Mouse (Mus musculus) c-Kit-positive CD71-negative TER-119-negative erythroid progenitor cells, embryonic 14.5 days (primary cell): ENCODE data around the gene Ankub1.

Experiments used
- DNase-seq: peaks from one replicate; pipeline ENCODE4 v3.0.0-alpha.2; 2013; ENCODE audit warnings: low read depth

Gene Ankub1

DNA sequence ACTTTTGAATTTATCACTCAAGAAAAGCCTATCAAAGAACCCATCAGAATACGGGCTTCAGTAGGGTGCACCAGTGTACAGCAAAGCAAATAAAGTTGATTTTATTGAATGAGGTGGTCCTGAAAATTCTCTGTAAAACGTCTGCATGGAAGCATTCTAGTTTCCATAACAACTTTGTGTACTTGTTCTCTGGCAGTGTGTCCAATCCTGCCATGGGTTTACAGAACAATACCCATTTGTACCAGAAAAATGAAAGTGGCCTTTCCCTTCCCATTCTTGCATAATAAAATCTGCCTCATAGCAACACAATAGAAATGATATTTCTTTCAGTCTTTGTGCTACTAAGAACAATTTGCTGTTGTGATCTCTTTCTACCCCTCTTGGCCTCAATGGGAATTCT is at the start of gene Ankub1:
Gene Ankub1, minus strand, starts transcription at position 81 of the 400 bp plus-strand sequence.
- DNase-seq, result no peak

DNA sequence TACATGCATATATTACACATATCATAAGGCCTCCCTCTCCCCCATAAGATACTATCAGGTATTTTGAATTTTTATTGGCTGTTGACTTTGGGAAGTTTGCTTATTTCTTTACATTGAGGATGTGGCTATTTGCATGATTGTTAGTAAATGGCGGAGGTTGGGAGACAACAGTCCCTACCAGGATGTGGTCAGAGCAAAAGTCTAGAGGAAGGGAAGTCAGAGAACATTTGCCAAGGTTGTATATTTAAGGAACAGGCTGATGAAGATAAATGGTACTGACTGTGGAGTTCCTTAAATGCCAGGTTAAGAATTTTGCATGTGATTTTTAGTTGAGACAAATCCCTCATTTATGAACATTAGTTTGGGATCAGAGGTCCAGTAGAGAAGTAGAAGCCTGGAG is 47.2 kb upstream of the Ankub1 start:
- DNase-seq, result no peak

DNA sequence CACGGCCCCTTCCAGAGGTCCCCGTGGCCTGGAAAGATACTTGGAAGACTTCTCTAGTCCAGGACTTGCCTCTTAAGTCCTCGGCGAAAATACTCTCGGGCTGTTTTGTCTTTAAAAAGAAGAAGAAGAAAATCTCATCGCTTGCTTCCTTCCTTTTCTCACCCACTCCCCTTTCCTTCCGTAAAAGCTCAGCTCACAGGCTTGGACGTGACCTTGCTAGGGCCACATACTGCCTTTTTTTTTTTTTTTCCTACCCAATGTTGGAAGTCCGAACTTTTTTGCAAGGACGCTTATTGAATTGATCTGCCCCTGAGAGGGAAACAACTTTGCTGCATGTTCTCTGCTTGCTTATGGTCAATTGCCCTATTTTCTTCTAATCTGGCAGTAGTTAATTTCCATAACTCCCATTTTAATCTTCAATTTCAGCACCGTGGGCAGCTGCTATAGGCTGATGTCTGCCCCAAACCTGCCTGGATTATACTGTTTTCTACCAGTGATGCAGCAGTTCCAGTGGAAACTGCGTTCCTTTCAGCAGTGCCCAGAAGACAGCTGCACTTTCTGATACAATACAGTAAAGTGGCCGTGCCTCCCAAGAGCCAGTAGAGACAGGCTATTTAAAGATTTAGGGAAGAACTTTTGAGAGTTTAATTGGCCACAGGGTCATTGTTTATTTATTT is 44.0 kb upstream of the Ankub1 start:
- DNase-seq, result no peak

- DNase-seq, result peak; percentile 82
Measured at GRCm38 (mm10) chr3:57735511-57736370, 43.1 kb upstream of the Ankub1 start, which contains the start of gene Rnf13. TSS of gene Rnf13 (plus strand) at chr3:57736062.

DNA sequence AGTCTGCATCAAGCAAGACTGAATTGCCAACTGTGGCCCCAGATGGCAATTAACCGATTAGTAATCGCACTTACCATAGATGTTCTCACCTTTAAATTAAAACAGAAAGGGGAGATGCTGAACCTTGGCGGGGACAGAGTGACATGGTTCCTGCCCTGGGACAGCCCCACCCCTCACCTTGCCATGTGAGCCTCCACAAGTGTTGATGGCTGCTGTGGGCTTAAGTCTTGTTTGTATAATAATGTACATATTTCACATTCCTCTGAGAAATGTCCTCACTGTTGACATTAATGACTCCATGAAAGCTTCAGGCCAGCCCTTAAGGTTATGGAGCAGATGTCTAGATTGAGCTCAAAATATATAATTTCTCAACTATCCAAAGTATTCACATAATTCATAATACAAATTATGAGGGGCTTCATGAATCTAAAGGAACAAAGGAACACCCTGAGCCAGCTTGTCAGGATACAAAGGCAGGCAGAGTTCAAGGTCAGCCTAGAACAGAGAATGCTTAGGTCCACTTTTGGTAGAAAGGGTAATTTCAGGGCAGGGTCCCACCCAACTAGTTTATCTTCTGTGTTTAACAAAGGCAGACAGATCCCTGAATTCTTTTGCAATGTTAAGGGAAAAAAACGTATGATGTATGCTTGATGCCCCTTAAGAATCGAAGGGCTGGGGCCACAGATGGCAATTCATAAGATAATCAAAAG is 39.8 kb upstream of the Ankub1 start:
- DNase-seq, result no peak

DNA sequence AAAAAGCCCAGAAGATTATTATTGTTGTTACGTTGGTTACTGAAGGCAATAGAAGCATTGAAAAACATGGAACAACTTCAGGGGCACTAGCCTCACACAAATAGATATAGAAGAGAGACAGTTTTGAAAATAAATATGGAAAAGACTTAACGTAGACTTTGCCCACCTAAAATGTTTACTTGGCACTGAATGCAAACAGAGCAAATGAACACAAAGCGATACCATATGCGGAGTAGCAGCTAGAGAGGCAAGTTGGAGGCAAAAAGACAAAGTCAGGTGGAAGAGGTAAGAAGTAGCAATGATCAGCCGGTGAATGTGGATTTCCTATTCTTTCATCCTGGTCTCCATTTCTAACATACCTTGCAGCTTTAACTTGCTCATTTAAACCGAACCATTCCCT is 21.6 kb upstream of the Ankub1 start:
- DNase-seq, result no peak

DNA sequence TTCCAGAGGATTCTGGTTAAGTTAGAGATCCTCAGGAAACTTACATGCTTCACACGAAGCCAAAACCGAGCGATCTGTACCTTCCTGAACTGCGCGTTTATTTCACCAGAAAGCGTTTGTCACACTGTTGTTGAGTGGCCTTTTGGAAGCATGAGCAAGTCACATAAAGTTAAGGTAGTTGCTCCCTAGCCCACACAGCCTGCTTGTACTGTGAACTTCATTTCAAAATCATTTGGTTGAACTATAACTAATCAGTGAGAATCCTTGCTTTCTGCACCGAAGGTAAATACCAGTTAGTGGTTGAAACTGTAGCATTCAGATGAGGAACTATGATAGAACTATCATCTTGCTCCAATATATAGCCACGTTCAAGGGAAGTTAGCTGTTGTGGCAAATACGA is 4.2 kb upstream of the Ankub1 start:
- no peak for DNase-seq

- DNase-seq, result no peak
Measured at GRCm38 (mm10) chr3:57696249-57696648, 3.6 kb upstream of the Ankub1 start.

DNA sequence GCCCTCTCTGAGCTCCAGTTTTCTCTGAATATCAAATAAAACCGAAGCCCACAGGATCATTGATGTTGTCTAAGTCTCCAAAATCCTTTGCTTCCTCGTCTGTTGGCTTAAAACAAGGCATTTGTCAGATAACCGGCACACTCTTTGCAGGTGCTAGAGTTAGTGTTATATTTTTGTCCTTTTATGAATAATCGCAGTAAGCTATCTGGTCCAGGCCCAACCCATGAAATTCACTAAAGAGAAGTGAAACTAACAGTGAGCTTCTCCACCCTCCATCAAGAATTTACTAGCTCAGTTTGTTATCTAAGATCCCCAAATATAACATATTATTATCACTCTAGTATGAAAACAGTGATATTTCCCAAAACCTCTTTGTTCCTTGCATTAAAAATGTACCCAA is 827 bp downstream of the Ankub1 start:
- DNase-seq, result no peak

DNA sequence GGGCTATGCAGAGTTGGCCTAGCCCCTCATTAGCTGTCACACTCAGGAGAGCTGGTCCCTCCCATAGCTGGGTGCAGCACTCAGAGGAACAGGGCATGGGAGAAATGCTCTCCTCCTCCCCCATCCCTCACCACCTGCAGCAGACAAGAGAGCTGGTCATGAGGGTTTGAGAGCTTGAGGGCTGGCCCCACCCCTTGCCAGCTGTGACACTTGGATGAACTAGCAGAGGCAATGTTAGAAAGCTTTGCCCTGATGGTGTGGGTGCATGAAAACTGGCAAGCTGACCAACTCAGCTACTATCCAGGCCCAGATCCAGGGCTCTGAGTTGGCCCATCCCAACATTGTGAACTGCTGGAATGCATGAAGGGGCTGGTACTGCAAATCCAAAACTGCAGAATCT is 14.8 kb downstream of the Ankub1 start:
- no peak for DNase-seq

GRCm38 (mm10) chr3:57674075-57674474 is 18.5 kb downstream of the Ankub1 start:
- DNase-seq, result no peak

- peak; percentile 34 for DNase-seq
Measured at GRCm38 (mm10) chr3:57673586-57673985, 19.0 kb downstream of the Ankub1 start.

DNA sequence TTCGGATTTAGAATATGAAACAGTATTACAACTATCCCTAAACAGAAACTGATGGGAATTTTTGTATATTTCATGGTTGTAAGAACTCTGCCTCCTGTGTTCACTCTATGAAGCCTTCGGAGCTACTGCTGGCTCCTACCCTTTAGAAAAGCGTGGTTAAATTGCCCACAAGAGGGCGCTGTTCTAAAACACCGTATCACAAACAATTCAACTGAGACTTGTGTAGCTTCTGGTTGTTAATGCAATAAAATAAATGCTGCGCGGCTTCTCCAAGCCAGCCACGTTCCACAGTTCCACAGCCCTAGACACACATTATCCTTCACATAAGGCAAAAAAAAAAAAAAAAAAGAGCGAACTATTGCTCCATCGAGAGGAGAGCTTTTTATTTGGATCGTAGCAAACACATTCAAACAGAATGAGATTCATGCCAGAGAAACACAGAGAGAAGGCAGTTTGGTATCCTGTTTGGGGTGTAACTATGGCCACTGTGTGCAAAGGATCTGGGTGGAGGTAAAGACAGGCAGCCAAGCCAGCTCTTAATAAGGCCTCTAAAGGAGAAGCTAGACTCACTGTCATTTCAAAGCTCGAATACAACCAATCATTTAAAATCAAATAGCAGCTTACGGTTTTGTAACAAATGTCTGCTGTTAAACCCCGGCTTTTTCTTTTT is 25.4 kb downstream of the Ankub1 start:
- peak; percentile 70 for DNase-seq

DNA sequence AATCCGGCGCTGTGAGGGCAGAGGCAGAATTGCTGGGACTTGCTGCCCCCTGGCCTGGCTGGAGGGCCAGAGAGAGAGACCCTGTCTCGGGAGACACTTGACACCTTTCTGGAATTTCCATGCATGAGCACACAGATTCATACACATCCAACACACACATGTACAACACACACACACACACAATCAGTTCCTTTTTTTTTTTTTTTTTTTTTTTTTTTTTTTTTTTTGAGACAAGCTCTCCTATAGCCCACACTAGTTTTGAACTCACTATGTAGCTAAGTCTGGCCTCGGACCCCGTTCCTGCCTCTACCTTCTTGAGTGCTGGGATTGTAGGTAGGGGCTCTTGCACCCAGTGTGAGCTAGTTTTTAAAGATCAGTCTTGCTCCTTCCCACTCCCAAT is 26.7 kb downstream of the Ankub1 start:
- no peak for DNase-seq

GRCm38 (mm10) chr3:57664682-57665081 is 27.9 kb downstream of the Ankub1 start:
- no peak for DNase-seq

- DNase-seq, result peak; percentile 57
Measured at GRCm38 (mm10) chr3:57663731-57664130, 28.9 kb downstream of the Ankub1 start.

DNA sequence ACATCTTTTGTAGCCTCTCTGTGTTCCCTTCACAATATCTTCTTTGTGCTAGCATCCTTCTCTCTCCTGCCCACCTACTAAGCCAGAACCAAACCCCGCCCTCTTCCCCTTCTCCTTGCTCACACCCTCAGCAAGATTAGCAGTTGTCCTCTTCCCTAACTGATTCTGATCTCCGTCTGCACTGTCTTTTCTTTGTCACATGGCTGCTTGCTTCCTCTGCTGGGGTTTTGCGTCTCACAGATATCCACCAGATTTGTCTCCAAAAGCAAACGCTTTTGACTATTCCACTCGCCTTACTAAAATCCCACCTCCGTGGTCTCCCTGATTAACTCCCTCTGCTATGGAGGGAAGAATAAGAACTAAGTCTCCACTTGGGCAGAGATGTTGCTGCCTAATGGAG is 34.0 kb downstream of the Ankub1 start:
- DNase-seq, result no peak

- DNase-seq, result no peak
Measured at GRCm38 (mm10) chr3:57653646-57654045, 39.0 kb downstream of the Ankub1 start.

DNA sequence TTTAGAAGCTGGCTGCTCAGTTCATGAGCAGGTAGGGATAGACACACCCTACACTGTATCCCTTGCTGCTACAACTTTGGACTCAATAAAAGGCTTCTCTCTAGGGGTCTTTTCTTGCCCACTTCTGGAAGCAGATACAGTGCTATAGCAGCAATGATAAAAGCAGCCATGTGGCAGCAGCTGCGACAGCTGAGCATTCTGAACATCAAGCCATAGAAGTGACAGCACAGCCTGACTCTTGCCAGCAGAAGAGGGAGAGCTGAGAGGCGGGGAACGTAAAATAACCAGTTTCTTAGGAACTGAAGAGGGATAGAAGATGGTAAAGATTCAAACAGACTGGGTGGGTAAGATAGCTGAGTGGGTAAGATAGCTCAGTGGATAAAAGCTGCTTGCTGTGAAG is 40.1 kb downstream of the Ankub1 start:
- no peak for DNase-seq

DNA sequence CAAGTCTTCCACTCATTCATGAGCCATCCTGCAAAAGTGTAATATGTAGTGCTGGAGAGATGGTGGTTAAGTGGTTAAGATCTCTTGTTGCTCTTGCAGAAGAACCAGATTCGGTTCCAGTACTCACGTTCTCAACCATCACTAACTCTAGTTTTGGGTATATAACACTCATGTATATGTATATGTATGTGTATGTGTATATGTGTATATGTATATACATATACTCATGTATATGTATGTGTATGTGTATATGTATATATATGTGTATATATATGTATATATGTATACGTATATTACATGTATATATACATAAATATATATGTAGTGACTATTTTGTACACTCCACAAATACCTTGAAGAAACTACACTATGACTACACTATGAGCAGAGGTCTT is 40.7 kb downstream of the Ankub1 start:
- DNase-seq, result no peak

DNA sequence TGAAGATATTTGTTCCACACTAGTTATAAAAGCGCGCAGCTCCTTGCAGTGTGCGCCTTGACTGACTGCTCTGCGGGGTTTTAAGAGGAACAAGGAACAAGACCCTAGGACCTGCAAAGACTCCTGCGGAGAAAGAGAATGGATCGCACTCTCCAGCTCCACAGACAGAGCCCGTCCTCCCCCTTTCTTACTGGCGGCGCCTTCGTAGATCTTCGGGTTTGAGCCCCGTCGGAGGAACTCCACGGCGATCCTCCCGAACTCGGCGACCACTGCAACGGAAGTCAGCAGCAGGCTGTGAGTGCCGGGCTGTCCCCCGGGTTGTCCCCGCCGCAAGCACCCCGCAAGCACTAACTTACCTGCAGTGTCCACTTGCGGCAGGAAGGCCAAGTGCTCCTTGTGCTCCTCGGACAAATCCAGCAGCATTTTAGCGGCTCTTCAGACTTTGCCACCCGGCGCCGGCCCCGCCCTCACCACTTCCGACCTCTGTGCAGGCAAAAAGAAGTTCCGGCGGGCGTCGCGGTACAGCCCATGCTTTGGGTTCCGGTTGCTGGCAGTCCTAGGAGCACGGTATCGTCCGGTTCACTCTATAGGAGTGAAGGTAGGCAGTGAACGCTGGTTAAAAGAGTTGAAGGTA is 41.3 kb downstream of the Ankub1 start, which contains the start of gene Commd2:
Gene Commd2, minus strand, starts transcription at position 485 of the 634 bp plus-strand sequence.
- peak; percentile 79 for DNase-seq

DNA sequence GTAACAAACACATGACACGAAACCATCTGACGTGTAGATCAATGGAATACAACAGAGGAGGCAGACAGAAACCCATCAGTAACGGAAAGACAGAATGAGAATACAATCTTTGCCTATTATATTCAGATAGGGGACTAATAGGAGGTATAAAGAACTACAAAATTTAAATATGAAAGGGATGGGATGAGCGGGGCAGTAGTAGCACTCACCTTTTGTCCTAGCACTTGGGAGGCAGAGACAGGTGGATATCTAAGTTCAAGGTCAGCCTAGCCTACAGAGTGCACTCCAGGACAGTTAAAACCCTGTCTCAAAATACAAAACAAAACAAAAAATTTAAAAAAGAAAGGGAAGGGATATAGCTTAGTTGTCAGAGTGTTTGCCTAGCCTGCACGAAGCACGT is 49.4 kb downstream of the Ankub1 start:
- DNase-seq, result no peak
